In genomic region chr12:33456242-33456641, GRCm38 (mm10) we compare ENCODE assay signal across 17 mouse cellular contexts. TPM values are rescaled to one million over a fixed set of nuclear protein-coding genes. Genes with fewer than 3 reads are reported as not detected.
DNase-seq lines count a peak whose midpoint lies in the region; ATAC-seq lines count a peak whose summit lies in the region.
"Had no signal": no experiment of that assay in that cellular context is flagged by ENCODE, and none has a peak within 500 bp of the region (broad histone marks: within the 10 kb centered on the region; RNA-seq: fewer than 3 reads in every experiment).

No protein-coding gene starts in this region.

- H3K9me3 ChIP-seq in kidney, embryonic 15.5 days (replicated peaks) = no peaks in the 10 kb centered on the region
- H3K9me3 ChIP-seq: forebrain, embryonic 12.5 days; hindbrain, embryonic 13.5 days; limb, embryonic 12.5 days; midbrain, embryonic 12.5 days had no signal

- H3K27me3 ChIP-seq in kidney, embryonic 15.5 days = no peaks in the 10 kb centered on the region
- H3K27me3 ChIP-seq: forebrain, embryonic 12.5 days; hindbrain, embryonic 13.5 days; limb, embryonic 12.5 days; midbrain, embryonic 12.5 days had no signal

- 54% methylated on average over 5 of the region's 5 CpGs for WGBS in kidney, embryonic 15.5 days

- H3K9ac ChIP-seq in kidney, embryonic 15.5 days = no peak overlapping the region
- H3K9ac ChIP-seq: forebrain, embryonic 12.5 days; hindbrain, embryonic 13.5 days; limb, embryonic 12.5 days; midbrain, embryonic 12.5 days had no signal

- intact Hi-C loops in heart, postnatal 10 days (cut with DNase I) = no loop called here

- H3K36me3 ChIP-seq in kidney, embryonic 15.5 days = no peaks in the 10 kb centered on the region
- H3K36me3 ChIP-seq: forebrain, embryonic 12.5 days; hindbrain, embryonic 13.5 days; limb, embryonic 12.5 days; midbrain, embryonic 12.5 days had no signal

- H3K4me1 ChIP-seq in kidney, embryonic 15.5 days = no peaks in the 10 kb centered on the region
- H3K4me1 ChIP-seq: forebrain, embryonic 12.5 days; hindbrain, embryonic 13.5 days; limb, embryonic 12.5 days; midbrain, embryonic 12.5 days had no signal

- H3K4me3 ChIP-seq in kidney, embryonic 15.5 days (replicated peaks) = no peak overlapping the region
- H3K4me3 ChIP-seq: forebrain, embryonic 12.5 days; hindbrain, embryonic 13.5 days; limb, embryonic 12.5 days; midbrain, embryonic 12.5 days had no signal

- DNase-seq in gastrocnemius, adult 18-20 months (ENCODE audit: low spot score) = peak; percentile 24
- DNase-seq in gastrocnemius, postnatal 10 days = no peak
- DNase-seq in kidney, adult 9 months = peak; percentile 55
- DNase-seq in MN1 (ENCODE audit: low spot score) = peak; percentile 35
- peak; percentile 9 to 20 for DNase-seq in heart, postnatal 10 days
- DNase-seq in thymus, postnatal 10 days (ENCODE audit: low spot score in 2 of 2) = no peak
- DNase-seq: adrenal gland, postnatal 14 days; cerebellum, adult 18-20 months; gastrocnemius, postnatal 14 days; lung, adult 18-20 months; thymus, postnatal 4 days had no signal

- H3K27ac ChIP-seq in kidney, embryonic 15.5 days = no peak overlapping the region
- H3K27ac ChIP-seq: forebrain, embryonic 12.5 days; hindbrain, embryonic 13.5 days; limb, embryonic 12.5 days; midbrain, embryonic 12.5 days had no signal

- H3K4me2 ChIP-seq in kidney, embryonic 15.5 days = no peak overlapping the region
- H3K4me2 ChIP-seq: forebrain, embryonic 12.5 days; hindbrain, embryonic 13.5 days; limb, embryonic 12.5 days; midbrain, embryonic 12.5 days had no signal

- ATAC-seq in kidney, embryonic 15.5 days (replicated peaks; ENCODE audit: low FRiP score) = no peak
- no peak for ATAC-seq in megakaryocyte, adult 5-6 weeks (ENCODE audit: poor library complexity, severe bottlenecking)

RNA-seq across cellular contexts. Expression of gene Twistnb, which starts 26.8 kb away (rescaled TPM):
- 10 to 100 TPM in 1 of 2 experiments, 1 to 10 TPM in 1; 9.4 to 12.0 TPM for total RNA-seq in gastrocnemius, adult 18-20 months (2021)
- total RNA-seq in gastrocnemius, postnatal 10 days (2021) = 10 to 100 TPM; 11.5 to 12.3 TPM
- 56.8 and 63.9 TPM in 2 replicates for polyA plus RNA-seq in kidney, embryonic 15.5 days (2015; fragmentation: Nextera tagmentation; extraction: Ambion mirVana)
- 10 to 100 TPM; 11.1 to 12.4 TPM for total RNA-seq in heart, postnatal 10 days (2021)
- total RNA-seq in megakaryocyte, adult 5-6 weeks (2015) = 22.9 and 23.2 TPM in 2 replicates
- 30.4 and 31.6 TPM in 2 replicates for total RNA-seq in megakaryocyte, adult 5-6 weeks (2017)

Comparison
In these comparisons a context has a peak if more than half of its experiments do, and no peak if none do; other contexts are left out.
1. DNase-seq: peak in gastrocnemius, adult 18-20 months (single experiment), kidney, adult 9 months (single experiment), MN1 (single experiment) and heart, postnatal 10 days (2 of 2); none in gastrocnemius, postnatal 10 days (single experiment) and thymus, postnatal 10 days (0 of 2).